Mouse (Mus musculus): ENCODE results near the gene Tjp1. TPM values are rescaled to one million over a fixed set of nuclear protein-coding genes. Genes with fewer than 3 reads are reported as not detected.

Gene Tjp1
- total and polyA plus RNA-seq, 2 experiments from 2014 or later = 15.0 to 33.9 TPM

GRCm38 (mm10) chr7:65333081-65333760, 194.4 kb downstream of the Tjp1 start:
- TF ChIP-seq EP300 (IDR thresholded peaks at IDR 0.05; ENCODE audit: low read depth) (no peak), CTCF (IDR thresholded peaks at IDR 0.05; ENCODE audit: low read depth) (no peak)
- ATAC-seq (ENCODE audit: insufficient read depth, low read depth) = no peak
- H3K27me3 ChIP-seq (ENCODE audit: control insufficient read depth, insufficient read depth, low read length) = no peaks in the 10 kb centered on the region
- H3K36me3 ChIP-seq (replicated peaks; ENCODE audit: control insufficient read depth, insufficient read depth, low read length) = peaks cover 78% of the 10 kb centered on the region
- 71% methylated on average over 2 of the region's 2 CpGs for WGBS
- no peaks in the 10 kb centered on the region for H3K4me1 ChIP-seq (ENCODE audit: control insufficient read depth, insufficient read depth)
- H3K4me2 ChIP-seq (ENCODE audit: low read depth, low read length) = no peak overlapping the region
- H3K27ac ChIP-seq (ENCODE audit: low read depth) = no peak overlapping the region
- no peak overlapping the region for H3K4me3 ChIP-seq (ENCODE audit: low read depth, low read length)
- no peaks in the 10 kb centered on the region for H3K9me3 ChIP-seq (replicated peaks; ENCODE audit: control insufficient read depth, low read length)
- no peak for DNase-seq (ENCODE audit: low spot score)
- H3K9ac ChIP-seq (replicated peaks; ENCODE audit: low read depth, low read length) = no peak overlapping the region

- Histone ChIP-seq H3K9ac (replicated peaks; ENCODE audit: low read depth, low read length) (no peak overlapping the region), H3K36me3 (replicated peaks; ENCODE audit: control insufficient read depth, insufficient read depth, low read length) (peaks cover 69% of the 10 kb centered on the region), H3K4me3 (ENCODE audit: low read depth, low read length) (no peak overlapping the region), H3K4me1 (ENCODE audit: control insufficient read depth, insufficient read depth) (no peaks in the 10 kb centered on the region), H3K4me2 (ENCODE audit: low read depth, low read length) (no peak overlapping the region), H3K27me3 (ENCODE audit: control insufficient read depth, insufficient read depth, low read length) (no peaks in the 10 kb centered on the region), H3K27ac (ENCODE audit: low read depth) (no peak overlapping the region), H3K9me3 (replicated peaks; ENCODE audit: control insufficient read depth, low read length) (no peaks in the 10 kb centered on the region)
- TF ChIP-seq EP300 (IDR thresholded peaks at IDR 0.05; ENCODE audit: low read depth) = no peak
- peak; percentile 93 for TF ChIP-seq CTCF (IDR thresholded peaks at IDR 0.05; ENCODE audit: low read depth)
- DNase-seq (ENCODE audit: low spot score) (peak; percentile 44), ATAC-seq (ENCODE audit: insufficient read depth, low read depth) (no peak; the same call in 1 of the 2 replicates)
- WGBS = 70% methylated on average over 5 of the region's 5 CpGs
These were observed 208.4 kb downstream of the Tjp1 start for GRCm38 (mm10) chr7:65319047-65319725.

- no peak overlapping the region for H3K27ac ChIP-seq (ENCODE audit: low read depth)
- no peaks in the 10 kb centered on the region for H3K4me1 ChIP-seq (ENCODE audit: control insufficient read depth, insufficient read depth)
- 39% methylated on average over 5 of the region's 5 CpGs for WGBS
- H3K4me2 ChIP-seq (ENCODE audit: low read depth, low read length) = no peak overlapping the region
- H3K36me3 ChIP-seq (replicated peaks; ENCODE audit: control insufficient read depth, insufficient read depth, low read length) = peaks cover 76% of the 10 kb centered on the region
- no peak for ATAC-seq (ENCODE audit: insufficient read depth, low read depth)
- no peak overlapping the region for H3K4me3 ChIP-seq (ENCODE audit: low read depth, low read length)
- H3K9ac ChIP-seq (replicated peaks; ENCODE audit: low read depth, low read length) = no peak overlapping the region
- no peak for TF ChIP-seq EP300 (IDR thresholded peaks at IDR 0.05; ENCODE audit: low read depth)
- TF ChIP-seq CTCF (IDR thresholded peaks at IDR 0.05; ENCODE audit: low read depth) = peak; percentile 86
- no peaks in the 10 kb centered on the region for H3K27me3 ChIP-seq (ENCODE audit: control insufficient read depth, insufficient read depth, low read length)
- H3K9me3 ChIP-seq (replicated peaks; ENCODE audit: control insufficient read depth, low read length) = no peaks in the 10 kb centered on the region
- DNase-seq (ENCODE audit: low spot score) = peak; percentile 66
These were observed 210.2 kb downstream of the Tjp1 start for GRCm38 (mm10) chr7:65317418-65317817.

- ATAC-seq (ENCODE audit: insufficient read depth, low read depth) = no peak
- H3K9ac ChIP-seq (replicated peaks; ENCODE audit: low read depth, low read length) = no peak overlapping the region
- no peaks in the 10 kb centered on the region for H3K9me3 ChIP-seq (replicated peaks; ENCODE audit: control insufficient read depth, low read length)
- no peak for DNase-seq (ENCODE audit: low spot score)
- TF ChIP-seq EP300 (IDR thresholded peaks at IDR 0.05; ENCODE audit: low read depth) = no peak
- no peak for TF ChIP-seq CTCF (IDR thresholded peaks at IDR 0.05; ENCODE audit: low read depth)
- WGBS = 75% methylated on average over 2 of the region's 2 CpGs
- H3K27ac ChIP-seq (ENCODE audit: low read depth) = no peak overlapping the region
- H3K4me1 ChIP-seq (ENCODE audit: control insufficient read depth, insufficient read depth) = no peaks in the 10 kb centered on the region
- no peak overlapping the region for H3K4me2 ChIP-seq (ENCODE audit: low read depth, low read length)
- H3K4me3 ChIP-seq (ENCODE audit: low read depth, low read length) = no peak overlapping the region
- peaks cover 83% of the 10 kb centered on the region for H3K36me3 ChIP-seq (replicated peaks; ENCODE audit: control insufficient read depth, insufficient read depth, low read length)
- no peaks in the 10 kb centered on the region for H3K27me3 ChIP-seq (ENCODE audit: control insufficient read depth, insufficient read depth, low read length)
These were observed 212.4 kb downstream of the Tjp1 start for GRCm38 (mm10) chr7:65315182-65315581.

GRCm38 (mm10) chr7:65296675-65297589, 230.6 kb downstream of the Tjp1 start:
- H3K4me1 ChIP-seq (ENCODE audit: control insufficient read depth, insufficient read depth) = no peaks in the 10 kb centered on the region
- TF ChIP-seq EP300 (IDR thresholded peaks at IDR 0.05; ENCODE audit: low read depth) = no peak
- no peak for TF ChIP-seq CTCF (IDR thresholded peaks at IDR 0.05; ENCODE audit: low read depth)
- H3K27ac ChIP-seq (ENCODE audit: low read depth) = no peak overlapping the region
- no peak overlapping the region for H3K9ac ChIP-seq (replicated peaks; ENCODE audit: low read depth, low read length)
- no peak overlapping the region for H3K4me2 ChIP-seq (ENCODE audit: low read depth, low read length)
- ATAC-seq (ENCODE audit: insufficient read depth, low read depth) (no peak), DNase-seq (ENCODE audit: low spot score) (no peak)
- no peaks in the 10 kb centered on the region for H3K9me3 ChIP-seq (replicated peaks; ENCODE audit: control insufficient read depth, low read length)
- WGBS = 93% methylated on average over 6 of the region's 6 CpGs
- H3K36me3 ChIP-seq (replicated peaks; ENCODE audit: control insufficient read depth, insufficient read depth, low read length) = peaks cover 65% of the 10 kb centered on the region
- H3K4me3 ChIP-seq (ENCODE audit: low read depth, low read length) = no peak overlapping the region
- no peaks in the 10 kb centered on the region for H3K27me3 ChIP-seq (ENCODE audit: control insufficient read depth, insufficient read depth, low read length)
